Mouse (Mus musculus) bone marrow, adult 2 months (tissue): ENCODE data around the gene Crtac1.

Experiments
- CTCF ChIP-seq: fragments of 200-500 bp; IDR thresholded peaks from 2 replicates; pipeline ENCODE4 v1.5.1; 2011; ENCODE audit warnings: low read length, control low read depth; ENCODE audit not compliant: control insufficient read depth, insufficient read depth
- POLR2A ChIP-seq: fragments of 200-500 bp; IDR thresholded peaks from 2 replicates; pipeline ENCODE4 v1.6.1; 2011; ENCODE audit warnings: low read depth, mild to moderate bottlenecking, control low read depth, low read length, borderline replicate concordance; ENCODE audit not compliant: control insufficient read depth

- TF ChIP-seq CTCF (no peak), POLR2A (no peak)
Observed at GRCm38 (mm10) chr19:42380981-42381373, 50.6 kb downstream of the Crtac1 start.
